Mouse (Mus musculus): ENCODE measurements at regions not wholly inside any gene's neighbourhood (a gene's known extent, or its start where the extent isn't known, plus 50 kb on each side); places are given as distances from the start of the nearest gene placed in this dataset.
A peak's percentile ranks its signal among the peaks of the same experiment; 100 is the strongest.

- no peak for TF ChIP-seq CTCF (IDR thresholded peaks at IDR 0.05; ENCODE audit: low read depth)
- no peak for TF ChIP-seq EP300 (optimal IDR thresholded peaks at IDR 0.05)
- no peak overlapping the region for H3K9ac ChIP-seq (ENCODE audit: low read length)
These were observed 142.4 kb upstream of the Eya4 start for GRCm38 (mm10) chr10:23492971-23493370.

GRCm38 (mm10) chr10:23488996-23489395 is 138.4 kb upstream of the Eya4 start:
- H3K4me2 ChIP-seq (replicated peaks; ENCODE audit: low read depth) = no peak overlapping the region
- ATAC-seq (ENCODE audit: low FRiP score, low TSS enrichment) (no peak), DNase-seq (ENCODE audit: low spot score) (no peak)
- H3K4me3 ChIP-seq (ENCODE audit: low read depth, low read length) = no peak overlapping the region
- no peaks in the 10 kb centered on the region for H3K27me3 ChIP-seq (ENCODE audit: control insufficient read depth, insufficient read depth, low read length)
- no peaks in the 10 kb centered on the region for H3K36me3 ChIP-seq (ENCODE audit: control insufficient read depth, insufficient read depth, low read length)
- TF ChIP-seq EP300 (optimal IDR thresholded peaks at IDR 0.05) = no peak
- 33% methylated on average over 3 of the region's 3 CpGs for WGBS
- H3K27ac ChIP-seq (replicated peaks) = no peak overlapping the region
- H3K9ac ChIP-seq (ENCODE audit: low read length) = no peak overlapping the region
- H3K4me1 ChIP-seq (replicated peaks; ENCODE audit: control insufficient read depth, insufficient read depth) = no peaks in the 10 kb centered on the region
- no peaks in the 10 kb centered on the region for H3K9me3 ChIP-seq (ENCODE audit: control insufficient read depth, low read length)

More at GRCm38 (mm10) chr10:23492971-23493370, 142.4 kb upstream of the Eya4 start:
- H3K27me3 ChIP-seq (ENCODE audit: control insufficient read depth, insufficient read depth, low read length) = no peaks in the 10 kb centered on the region
- H3K9me3 ChIP-seq (ENCODE audit: control insufficient read depth, low read length) = no peaks in the 10 kb centered on the region
- no peak overlapping the region for H3K4me3 ChIP-seq (ENCODE audit: low read depth, low read length)
- no peak for DNase-seq (ENCODE audit: low spot score)
- H3K27ac ChIP-seq (replicated peaks) = no peak overlapping the region
- no peaks in the 10 kb centered on the region for H3K36me3 ChIP-seq (ENCODE audit: control insufficient read depth, insufficient read depth, low read length)
- no peak overlapping the region for H3K4me2 ChIP-seq (replicated peaks; ENCODE audit: low read depth)
- 61% methylated on average over 5 of the region's 5 CpGs for WGBS
- ATAC-seq (ENCODE audit: low FRiP score, low TSS enrichment) = no peak
- no peaks in the 10 kb centered on the region for H3K4me1 ChIP-seq (replicated peaks; ENCODE audit: control insufficient read depth, insufficient read depth)

- H3K9me3 ChIP-seq (ENCODE audit: control insufficient read depth, low read length) = no peaks in the 10 kb centered on the region
- ATAC-seq (ENCODE audit: low FRiP score, low TSS enrichment) (no peak), DNase-seq (ENCODE audit: low spot score) (no peak)
- H3K9ac ChIP-seq (ENCODE audit: low read length) = no peak overlapping the region
- H3K4me3 ChIP-seq (ENCODE audit: low read depth, low read length) = no peak overlapping the region
- H3K4me2 ChIP-seq (replicated peaks; ENCODE audit: low read depth) = no peak overlapping the region
- no peaks in the 10 kb centered on the region for H3K4me1 ChIP-seq (replicated peaks; ENCODE audit: control insufficient read depth, insufficient read depth)
- H3K27me3 ChIP-seq (ENCODE audit: control insufficient read depth, insufficient read depth, low read length) = no peaks in the 10 kb centered on the region
- no peak overlapping the region for H3K27ac ChIP-seq (replicated peaks)
- no peak for TF ChIP-seq EP300 (optimal IDR thresholded peaks at IDR 0.05)
- no peak for TF ChIP-seq CTCF (IDR thresholded peaks at IDR 0.05; ENCODE audit: low read depth)
- no peaks in the 10 kb centered on the region for H3K36me3 ChIP-seq (ENCODE audit: control insufficient read depth, insufficient read depth, low read length)
These were observed 129.9 kb upstream of the Eya4 start for GRCm38 (mm10) chr10:23480474-23480873.

- Histone ChIP-seq H3K27ac (replicated peaks) (no peak overlapping the region), H3K4me2 (replicated peaks; ENCODE audit: low read depth) (no peak overlapping the region), H3K9me3 (ENCODE audit: control insufficient read depth, low read length) (no peaks in the 10 kb centered on the region), H3K27me3 (ENCODE audit: control insufficient read depth, insufficient read depth, low read length) (no peaks in the 10 kb centered on the region), H3K4me3 (ENCODE audit: low read depth, low read length) (no peak overlapping the region), H3K9ac (ENCODE audit: low read length) (no peak overlapping the region), H3K4me1 (replicated peaks; ENCODE audit: control insufficient read depth, insufficient read depth) (no peaks in the 10 kb centered on the region), H3K36me3 (ENCODE audit: control insufficient read depth, insufficient read depth, low read length) (no peaks in the 10 kb centered on the region)
- no peak for ATAC-seq (ENCODE audit: low FRiP score, low TSS enrichment)
- no peak for TF ChIP-seq EP300 (optimal IDR thresholded peaks at IDR 0.05)
- no peak for TF ChIP-seq CTCF (IDR thresholded peaks at IDR 0.05; ENCODE audit: low read depth)
- DNase-seq (ENCODE audit: low spot score) = no peak
- WGBS = 78% methylated on average over 2 of the region's 2 CpGs
These were observed 128.3 kb upstream of the Eya4 start for GRCm38 (mm10) chr10:23478902-23479301.

GRCm38 (mm10) chr10:23477104-23477503 is 126.5 kb upstream of the Eya4 start:
- DNase-seq (ENCODE audit: low spot score) (no peak), ATAC-seq (ENCODE audit: low FRiP score, low TSS enrichment) (no peak)
- 78% methylated on average over 4 of the region's 4 CpGs for WGBS
- H3K27me3 ChIP-seq (ENCODE audit: control insufficient read depth, insufficient read depth, low read length) = no peaks in the 10 kb centered on the region
- no peak overlapping the region for H3K9ac ChIP-seq (ENCODE audit: low read length)
- no peak overlapping the region for H3K27ac ChIP-seq (replicated peaks)
- H3K4me1 ChIP-seq (replicated peaks; ENCODE audit: control insufficient read depth, insufficient read depth) = no peaks in the 10 kb centered on the region
- H3K9me3 ChIP-seq (ENCODE audit: control insufficient read depth, low read length) = no peaks in the 10 kb centered on the region
- TF ChIP-seq CTCF (IDR thresholded peaks at IDR 0.05; ENCODE audit: low read depth) (no peak), EP300 (optimal IDR thresholded peaks at IDR 0.05) (no peak)
- H3K4me3 ChIP-seq (ENCODE audit: low read depth, low read length) = no peak overlapping the region
- no peak overlapping the region for H3K4me2 ChIP-seq (replicated peaks; ENCODE audit: low read depth)
- H3K36me3 ChIP-seq (ENCODE audit: control insufficient read depth, insufficient read depth, low read length) = no peaks in the 10 kb centered on the region

- no peaks in the 10 kb centered on the region for H3K4me1 ChIP-seq (replicated peaks; ENCODE audit: control insufficient read depth, insufficient read depth)
These were observed 100.4 kb upstream of the Eya4 start for GRCm38 (mm10) chr10:23450997-23451396.

More at GRCm38 (mm10) chr10:23450997-23451396, 100.4 kb upstream of the Eya4 start:
- Histone ChIP-seq H3K9ac (ENCODE audit: low read length) (no peak overlapping the region), H3K4me2 (replicated peaks; ENCODE audit: low read depth) (no peak overlapping the region), H3K27me3 (ENCODE audit: control insufficient read depth, insufficient read depth, low read length) (no peaks in the 10 kb centered on the region), H3K36me3 (ENCODE audit: control insufficient read depth, insufficient read depth, low read length) (no peaks in the 10 kb centered on the region), H3K9me3 (ENCODE audit: control insufficient read depth, low read length) (no peaks in the 10 kb centered on the region), H3K4me3 (ENCODE audit: low read depth, low read length) (no peak overlapping the region), H3K27ac (replicated peaks) (no peak overlapping the region)
- no peak for ATAC-seq (ENCODE audit: low FRiP score, low TSS enrichment)
- DNase-seq (ENCODE audit: low spot score) = no peak
- 93% methylated on average over 3 of the region's 3 CpGs for WGBS
- TF ChIP-seq EP300 (optimal IDR thresholded peaks at IDR 0.05) (no peak), CTCF (IDR thresholded peaks at IDR 0.05; ENCODE audit: low read depth) (peak; percentile 32; the same call in 1 of the 2 replicates)
